Mouse (Mus musculus): ENCODE measurements around the gene Zfp13. TPM values are rescaled to one million over a fixed set of nuclear protein-coding genes. Genes with fewer than 3 reads are reported as not detected.

Gene Zfp13
- polyA plus RNA-seq, 1 experiment from 2014 or later, result 12.9 TPM

DNA sequence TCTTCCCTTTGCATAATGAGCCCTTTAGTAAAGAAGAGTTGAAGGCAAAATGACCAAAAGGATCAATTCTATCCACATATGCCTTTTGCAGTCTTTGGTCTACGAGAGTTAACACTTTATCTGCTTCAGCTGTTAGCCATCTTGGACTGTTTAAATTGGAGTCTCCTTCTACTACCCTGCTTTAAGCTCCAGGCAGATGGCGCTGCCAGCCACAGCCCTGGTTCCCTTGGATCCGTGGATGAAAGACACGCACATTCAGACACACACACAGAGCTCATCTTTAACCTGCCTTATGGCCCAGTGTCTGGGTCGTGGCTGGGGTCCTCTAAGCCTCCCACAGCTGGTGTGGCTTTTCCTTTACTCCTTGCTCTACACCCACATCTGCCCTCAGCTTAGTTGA, 28.2 kb downstream of the Zfp13 start:
- 16% methylated on average over 5 of the region's 5 CpGs for WGBS
- Histone ChIP-seq H3K9me3 (ENCODE audit: control insufficient read depth, low read length) (peaks cover 2% of the 10 kb centered on the region; the same call in 1 of the 2 replicates), H3K4me3 (ENCODE audit: low read length) (no peak overlapping the region), H3K27me3 (ENCODE audit: control insufficient read depth, insufficient read depth, low read depth, low read length) (no peaks in the 10 kb centered on the region), H3K36me3 (ENCODE audit: control insufficient read depth, insufficient read depth, low read length) (peaks cover 19% of the 10 kb centered on the region), H3K27ac (ENCODE audit: low read length) (no peak overlapping the region), H3K9ac (ENCODE audit: low read length) (no peak overlapping the region), H3K4me1 (replicated peaks; ENCODE audit: control insufficient read depth, insufficient read depth, low read length) (no peaks in the 10 kb centered on the region), H3K4me2 (ENCODE audit: low read depth, low read length) (no peak overlapping the region)
- 0 out of 2 replicates have a peak, but pooled peaks have one; percentile 50 for ATAC-seq (ENCODE audit: low read depth)

DNA sequence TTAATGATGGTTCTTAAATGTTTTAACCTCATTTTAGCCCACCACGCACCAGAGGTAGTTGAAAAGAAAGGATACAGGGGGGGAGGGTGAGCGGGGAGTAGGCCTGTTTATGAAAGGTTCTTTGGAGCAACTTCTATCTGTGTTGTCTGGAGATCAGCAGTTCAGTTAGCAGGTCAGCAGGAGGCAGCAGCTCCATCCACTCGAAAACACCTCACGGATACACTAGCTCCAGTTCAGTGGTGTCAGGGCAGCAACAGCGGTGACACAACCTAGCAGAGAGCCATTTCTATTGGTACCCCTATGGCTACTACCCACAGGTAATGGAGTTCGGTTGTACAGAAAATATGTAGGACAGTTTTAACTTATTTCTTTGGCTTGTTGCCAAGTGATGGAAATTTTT, 29.3 kb downstream of the Zfp13 start:
- no peak overlapping the region for H3K9ac ChIP-seq (ENCODE audit: low read length)
- 28% methylated on average over 6 of the region's 6 CpGs for WGBS
- no peak overlapping the region for H3K4me3 ChIP-seq (ENCODE audit: low read length)
- peaks cover 11% of the 10 kb centered on the region for H3K36me3 ChIP-seq (ENCODE audit: control insufficient read depth, insufficient read depth, low read length)
- ATAC-seq (ENCODE audit: low read depth), result peak; percentile 72; the same call in 1 of the 2 replicates
- H3K27me3 ChIP-seq (ENCODE audit: control insufficient read depth, insufficient read depth, low read depth, low read length), result no peaks in the 10 kb centered on the region
- H3K4me1 ChIP-seq (replicated peaks; ENCODE audit: control insufficient read depth, insufficient read depth, low read length), result peaks cover under 1% of the 10 kb centered on the region
- H3K27ac ChIP-seq (ENCODE audit: low read length), result no peak overlapping the region
- H3K9me3 ChIP-seq (ENCODE audit: control insufficient read depth, low read length), result no peaks in the 10 kb centered on the region; the same call in 1 of the 2 replicates
- no peak overlapping the region for H3K4me2 ChIP-seq (ENCODE audit: low read depth, low read length)

DNA sequence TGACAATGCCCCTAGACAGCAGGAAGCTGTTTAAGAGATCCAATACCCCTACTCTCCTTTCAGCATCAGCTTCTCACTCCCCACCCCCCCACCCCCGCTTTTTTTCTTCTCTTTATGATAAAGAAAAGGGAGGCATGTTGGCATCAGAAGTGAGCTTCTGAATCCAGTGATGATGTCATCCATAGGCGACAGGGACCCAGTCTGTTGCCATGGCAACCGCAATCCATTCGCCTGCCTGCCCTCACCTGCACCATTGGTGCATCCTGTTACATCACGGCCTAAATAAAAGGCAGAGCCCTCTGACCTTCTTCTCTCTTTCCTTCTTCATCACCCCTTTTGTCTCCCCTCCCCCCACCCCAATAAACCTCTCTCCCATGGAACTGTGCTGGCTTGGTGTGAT, 30.9 kb downstream of the Zfp13 start:
- H3K4me1 ChIP-seq (replicated peaks; ENCODE audit: control insufficient read depth, insufficient read depth, low read length), result peaks cover 5% of the 10 kb centered on the region
- H3K4me3 ChIP-seq (ENCODE audit: low read length), result no peak overlapping the region
- 34% methylated on average over 5 of the region's 5 CpGs for WGBS
- H3K36me3 ChIP-seq (ENCODE audit: control insufficient read depth, insufficient read depth, low read length), result peaks cover 2% of the 10 kb centered on the region; the same call in 1 of the 2 replicates
- H3K9ac ChIP-seq (ENCODE audit: low read length), result no peak overlapping the region
- no peaks in the 10 kb centered on the region for H3K27me3 ChIP-seq (ENCODE audit: control insufficient read depth, insufficient read depth, low read depth, low read length)
- H3K27ac ChIP-seq (ENCODE audit: low read length), result no peak overlapping the region
- no peaks in the 10 kb centered on the region; the same call in 1 of the 2 replicates for H3K9me3 ChIP-seq (ENCODE audit: control insufficient read depth, low read length)
- no peak for ATAC-seq (ENCODE audit: low read depth)
- no peak overlapping the region for H3K4me2 ChIP-seq (ENCODE audit: low read depth, low read length)

DNA sequence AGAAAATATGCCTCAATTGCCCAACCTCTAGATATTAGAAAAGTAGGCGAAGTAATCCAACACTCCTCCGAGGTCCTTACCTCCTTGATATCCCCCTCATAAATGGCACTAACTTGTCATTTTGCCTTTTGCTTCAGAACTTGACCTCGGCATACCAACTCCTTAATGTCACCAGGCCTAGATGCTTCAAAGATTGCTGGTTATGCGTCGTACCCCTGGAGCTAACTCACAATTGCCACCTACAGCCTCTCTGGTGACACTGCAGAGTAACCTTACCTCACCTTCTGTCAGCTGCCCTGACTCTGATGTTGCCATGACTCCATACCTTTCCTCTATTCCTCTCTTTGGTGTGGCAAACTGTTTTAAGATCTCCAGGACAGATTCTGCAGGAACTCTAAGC, 32.5 kb downstream of the Zfp13 start:
- no peaks in the 10 kb centered on the region for H3K36me3 ChIP-seq (ENCODE audit: control insufficient read depth, insufficient read depth, low read length)
- no peak overlapping the region for H3K9ac ChIP-seq (ENCODE audit: low read length)
- no peak overlapping the region for H3K4me3 ChIP-seq (ENCODE audit: low read length)
- H3K27me3 ChIP-seq (ENCODE audit: control insufficient read depth, insufficient read depth, low read depth, low read length), result no peaks in the 10 kb centered on the region
- H3K9me3 ChIP-seq (ENCODE audit: control insufficient read depth, low read length), result no peaks in the 10 kb centered on the region
- no peak for ATAC-seq (ENCODE audit: low read depth)
- H3K27ac ChIP-seq (ENCODE audit: low read length), result no peak overlapping the region
- WGBS, result 46% methylated on average over 5 of the region's 5 CpGs
- no peak overlapping the region for H3K4me2 ChIP-seq (ENCODE audit: low read depth, low read length)
- H3K4me1 ChIP-seq (replicated peaks; ENCODE audit: control insufficient read depth, insufficient read depth, low read length), result peaks cover 11% of the 10 kb centered on the region

DNA sequence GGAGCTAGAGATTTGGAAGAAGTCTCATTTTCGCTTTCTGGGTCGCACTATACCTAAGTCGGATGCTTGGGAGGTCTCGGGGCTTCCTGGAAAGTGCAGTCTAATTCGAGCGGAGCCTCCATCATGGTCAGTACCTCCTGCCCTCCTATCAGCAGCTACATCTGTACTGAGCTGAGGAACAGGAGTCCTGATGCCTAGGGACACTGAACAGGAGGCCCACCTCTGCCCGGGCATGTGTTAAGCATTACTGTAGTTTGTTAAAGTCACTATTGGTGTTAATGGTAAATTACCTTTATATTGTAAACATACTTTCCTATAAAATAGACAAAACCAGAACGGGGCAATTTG, 34.9 kb downstream of the Zfp13 start:
- peak; percentile 74 for ATAC-seq (ENCODE audit: low read depth)

DNA sequence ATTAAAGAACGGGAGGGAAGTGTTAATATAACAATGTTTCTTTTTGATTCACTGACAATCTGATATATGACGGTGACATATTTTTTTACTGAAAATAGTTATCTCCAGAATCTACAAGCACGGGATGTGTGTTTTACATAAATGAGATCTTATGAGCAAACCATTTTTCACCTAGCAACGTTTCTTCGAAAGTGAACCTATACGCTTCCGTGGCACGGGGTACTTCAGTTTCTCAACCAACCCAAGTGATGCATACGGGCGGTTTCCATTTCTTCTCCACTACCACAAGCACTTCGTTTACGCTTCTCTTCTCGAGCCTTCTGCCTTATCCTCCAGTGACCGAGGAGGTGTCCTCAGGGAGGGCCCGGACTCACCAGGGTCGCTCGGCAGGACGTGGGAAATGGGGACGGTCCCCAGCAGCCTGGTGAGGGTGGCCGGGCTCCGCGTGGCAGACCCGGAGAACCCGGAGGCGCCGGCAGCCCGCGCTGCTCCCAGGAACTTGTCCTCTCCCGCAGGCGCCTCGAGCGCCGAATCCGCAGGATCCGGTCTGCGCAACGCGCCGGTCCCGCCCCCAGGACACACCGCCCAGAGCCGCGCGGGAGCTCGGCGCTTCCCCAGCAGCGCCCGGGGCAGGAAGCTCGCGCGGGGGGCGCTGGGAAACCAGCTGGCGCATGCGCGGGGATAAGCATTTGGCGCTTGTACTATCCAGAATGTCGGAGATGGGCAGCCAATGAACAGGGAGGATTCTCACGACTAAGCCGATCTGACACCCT, 35.5 kb downstream of the Zfp13 start, which contains the start of gene Zfp213:
Zfp213 (minus strand) TSS at position 644 of the 773 bp plus-strand sequence.
- Histone ChIP-seq H3K27me3 (ENCODE audit: control insufficient read depth, insufficient read depth, low read depth, low read length) (no peaks in the 10 kb centered on the region), H3K4me2 (ENCODE audit: low read depth, low read length) (peak within 1 kb of the TSS; percentile 82), H3K4me1 (replicated peaks; ENCODE audit: control insufficient read depth, insufficient read depth, low read length) (peaks cover 11% of the 10 kb centered on the region), H3K27ac (ENCODE audit: low read length) (peak within 1 kb of the TSS; percentile 98), H3K9me3 (ENCODE audit: control insufficient read depth, low read length) (no peaks in the 10 kb centered on the region), H3K36me3 (ENCODE audit: control insufficient read depth, insufficient read depth, low read length) (peaks cover 10% of the 10 kb centered on the region), H3K4me3 (ENCODE audit: low read length) (peak within 1 kb of the TSS; percentile 86), H3K9ac (ENCODE audit: low read length) (peak within 1 kb of the TSS; percentile 98)
- WGBS, result under 1% methylated on average over 59 of the region's 59 CpGs
- ATAC-seq (ENCODE audit: low read depth), result peak; percentile 99

More for the DNA sequence above, 34.9 kb downstream of the Zfp13 start:
- Histone ChIP-seq H3K4me1 (replicated peaks; ENCODE audit: control insufficient read depth, insufficient read depth, low read length) (peaks cover 11% of the 10 kb centered on the region), H3K4me3 (ENCODE audit: low read length) (peak overlapping the region; percentile 86), H3K27ac (ENCODE audit: low read length) (peak overlapping the region; percentile 87), H3K36me3 (ENCODE audit: control insufficient read depth, insufficient read depth, low read length) (peaks cover 8% of the 10 kb centered on the region), H3K9me3 (ENCODE audit: control insufficient read depth, low read length) (no peaks in the 10 kb centered on the region), H3K27me3 (ENCODE audit: control insufficient read depth, insufficient read depth, low read depth, low read length) (no peaks in the 10 kb centered on the region), H3K4me2 (ENCODE audit: low read depth, low read length) (peak overlapping the region; percentile 82), H3K9ac (ENCODE audit: low read length) (peak overlapping the region; percentile 98)
- whole genome bisulfite sequencing, result under 1% methylated on average over 8 of the region's 8 CpGs

DNA sequence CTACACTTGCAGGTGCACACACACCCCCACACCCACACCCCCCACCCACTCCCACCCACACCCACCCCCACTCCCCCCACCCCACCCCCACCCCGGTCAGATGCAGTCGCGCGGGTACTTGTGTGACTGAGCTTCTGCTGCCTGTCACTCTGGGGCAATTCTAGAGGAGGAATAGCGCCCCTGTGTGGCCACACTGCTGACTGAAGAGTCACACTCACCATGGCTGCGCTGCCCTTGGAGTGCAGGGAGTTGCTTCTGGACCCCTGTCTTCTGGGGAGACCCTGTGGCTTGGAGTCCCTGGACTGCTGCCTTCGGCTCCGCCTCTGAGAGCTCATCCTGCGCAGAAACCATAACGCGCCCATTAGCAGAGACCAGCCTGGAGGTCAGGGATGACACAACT, 39.5 kb downstream of the Zfp13 start:
- peaks cover 31% of the 10 kb centered on the region for H3K36me3 ChIP-seq (ENCODE audit: control insufficient read depth, insufficient read depth, low read length)
- 54% methylated on average over 11 of the region's 11 CpGs for WGBS
- H3K27me3 ChIP-seq (ENCODE audit: control insufficient read depth, insufficient read depth, low read depth, low read length), result no peaks in the 10 kb centered on the region
- H3K4me1 ChIP-seq (replicated peaks; ENCODE audit: control insufficient read depth, insufficient read depth, low read length), result peaks cover 8% of the 10 kb centered on the region
- H3K27ac ChIP-seq (ENCODE audit: low read length), result no peak overlapping the region
- H3K4me2 ChIP-seq (ENCODE audit: low read depth, low read length), result no peak overlapping the region
- H3K4me3 ChIP-seq (ENCODE audit: low read length), result no peak overlapping the region
- H3K9me3 ChIP-seq (ENCODE audit: control insufficient read depth, low read length), result no peaks in the 10 kb centered on the region
- no peak overlapping the region for H3K9ac ChIP-seq (ENCODE audit: low read length)
- no peak for ATAC-seq (ENCODE audit: low read depth)

DNA sequence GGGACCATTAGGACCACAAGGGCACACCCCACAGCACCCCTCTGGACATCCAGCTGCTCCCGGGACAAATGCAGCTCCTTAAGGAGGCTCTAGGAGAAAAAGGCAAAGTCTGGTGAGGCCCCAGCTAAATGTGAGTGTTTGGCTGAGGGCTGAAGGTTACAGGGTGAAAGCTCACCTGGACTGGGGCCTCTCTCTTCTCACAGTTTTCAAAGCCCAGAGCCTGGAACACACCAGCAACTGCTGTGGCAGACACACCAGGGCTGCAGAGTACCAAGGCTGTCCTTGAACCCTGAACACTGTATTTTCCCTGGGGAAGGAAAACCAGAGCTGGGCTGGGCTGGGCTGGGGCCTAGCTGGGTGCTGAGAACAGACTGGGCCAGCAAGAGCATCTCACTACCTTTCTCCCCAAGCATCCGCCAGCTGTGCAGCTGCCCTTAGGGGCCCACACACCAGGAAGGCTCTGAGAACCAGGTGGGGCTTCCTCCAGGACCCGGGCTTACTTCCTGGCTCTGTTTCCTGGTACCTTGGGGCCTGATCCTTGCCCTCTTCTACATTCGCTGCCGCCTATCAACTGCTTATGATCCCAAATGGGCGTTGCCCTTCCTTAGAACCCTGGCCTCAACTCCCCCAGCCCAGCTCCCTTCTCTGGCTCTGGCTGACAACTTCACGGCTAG, 43.9 kb downstream of the Zfp13 start:
- H3K9ac ChIP-seq (ENCODE audit: low read length), result no peak overlapping the region
- H3K27me3 ChIP-seq (ENCODE audit: control insufficient read depth, insufficient read depth, low read depth, low read length), result no peaks in the 10 kb centered on the region
- H3K4me2 ChIP-seq (ENCODE audit: low read depth, low read length), result no peak overlapping the region
- whole genome bisulfite sequencing, result 75% methylated on average over 7 of the region's 7 CpGs
- no peak overlapping the region for H3K27ac ChIP-seq (ENCODE audit: low read length)
- peaks cover 7% of the 10 kb centered on the region for H3K4me1 ChIP-seq (replicated peaks; ENCODE audit: control insufficient read depth, insufficient read depth, low read length)
- peaks cover 25% of the 10 kb centered on the region for H3K36me3 ChIP-seq (ENCODE audit: control insufficient read depth, insufficient read depth, low read length)
- no peak overlapping the region for H3K4me3 ChIP-seq (ENCODE audit: low read length)
- no peak for ATAC-seq (ENCODE audit: low read depth)
- no peaks in the 10 kb centered on the region for H3K9me3 ChIP-seq (ENCODE audit: control insufficient read depth, low read length)

DNA sequence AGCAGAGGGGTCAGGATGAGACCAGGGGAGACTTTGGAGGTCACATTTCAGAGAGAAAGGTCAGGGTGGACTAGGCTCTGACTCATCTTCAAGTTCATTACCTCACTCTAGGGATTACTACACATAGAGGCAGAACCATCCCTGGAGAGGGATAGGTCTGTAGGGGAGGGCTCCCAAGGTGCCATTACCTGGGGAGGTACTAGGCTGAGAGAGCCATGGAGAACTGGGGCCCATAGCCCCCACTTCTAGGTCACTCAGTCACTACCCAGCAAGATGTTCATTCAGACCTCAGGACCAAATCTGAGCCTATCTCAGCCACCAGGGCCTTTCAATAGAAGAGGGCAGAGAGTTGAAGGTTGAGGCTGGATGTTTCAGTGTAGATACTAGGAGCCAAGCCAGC, 45.0 kb downstream of the Zfp13 start:
- peaks cover 7% of the 10 kb centered on the region for H3K4me1 ChIP-seq (replicated peaks; ENCODE audit: control insufficient read depth, insufficient read depth, low read length)
- H3K9me3 ChIP-seq (ENCODE audit: control insufficient read depth, low read length), result no peaks in the 10 kb centered on the region
- no peak overlapping the region for H3K9ac ChIP-seq (ENCODE audit: low read length)
- H3K4me2 ChIP-seq (ENCODE audit: low read depth, low read length), result no peak overlapping the region
- H3K36me3 ChIP-seq (ENCODE audit: control insufficient read depth, insufficient read depth, low read length), result peaks cover 23% of the 10 kb centered on the region
- ATAC-seq (ENCODE audit: low read depth), result no peak
- H3K4me3 ChIP-seq (ENCODE audit: low read length), result no peak overlapping the region
- no peaks in the 10 kb centered on the region for H3K27me3 ChIP-seq (ENCODE audit: control insufficient read depth, insufficient read depth, low read depth, low read length)
- no peak overlapping the region for H3K27ac ChIP-seq (ENCODE audit: low read length)

Data from lung, embryonic 16.5 days (tissue).